In genomic region chr1:151065090-151065567, GRCm38 (mm10) we compare ENCODE assay signal across 18 mouse cellular contexts.
DNase-seq lines count a peak whose midpoint lies in the region; ATAC-seq and TF ChIP-seq lines count a peak whose summit lies in the region.
"Had no signal": no experiment of that assay in that cellular context is flagged by ENCODE, and none has a peak within 500 bp of the region (broad histone marks: within the 10 kb centered on the region; RNA-seq: fewer than 3 reads in every experiment).

No protein-coding gene starts in this region.

- WGBS in heart, adult 2 months = 46% methylated on average over 9 of the region's 9 CpGs
- WGBS in liver, postnatal 0 days (ENCODE audit: insufficient replicate concordance) = 42% methylated on average over 9 of the region's 9 CpGs
- WGBS in liver, embryonic 11.5 days = 51% methylated on average over 9 of the region's 9 CpGs
- 70% methylated on average over 9 of the region's 9 CpGs for WGBS in hindbrain, embryonic 12.5 days

- no peak; the same call in 1 of the 2 replicates for TF ChIP-seq EP300 in heart, adult 2 months (IDR thresholded peaks at IDR 0.05; ENCODE audit: insufficient read depth, low read depth, low read length)
- no peak for TF ChIP-seq EP300 in liver, postnatal 0 days (IDR thresholded peaks at IDR 0.05; ENCODE audit: low read depth)

- H3K36me3 ChIP-seq in heart, adult 2 months (ENCODE audit: control insufficient read depth, insufficient read depth, low read length) = peaks cover 2% of the 10 kb centered on the region; the same call in 1 of the 2 replicates
- H3K36me3 ChIP-seq in liver, postnatal 0 days (replicated peaks; ENCODE audit: insufficient read depth, low read length) = no peaks in the 10 kb centered on the region
- H3K36me3 ChIP-seq in liver, embryonic 11.5 days (ENCODE audit: control insufficient read depth, insufficient read depth, low read length) = no peaks in the 10 kb centered on the region
- H3K36me3 ChIP-seq in megakaryocyte, embryonic 14.5 days (replicated peaks; ENCODE audit: low read length) = no peaks in the 10 kb centered on the region
- H3K36me3 ChIP-seq in hindbrain, embryonic 12.5 days = no peaks in the 10 kb centered on the region
- H3K36me3 ChIP-seq: heart, embryonic 15.5 days; neural tube, embryonic 12.5 days had no signal

- TF ChIP-seq CTCF in heart, adult 2 months (IDR thresholded peaks at IDR 0.05) = peak; percentile 72
- TF ChIP-seq CTCF in liver, postnatal 0 days (IDR thresholded peaks at IDR 0.05; ENCODE audit: low read depth) = peak; percentile 15; the same call in 1 of the 2 replicates

- no peaks in the 10 kb centered on the region for H3K27me3 ChIP-seq in heart, adult 2 months (ENCODE audit: control insufficient read depth, insufficient read depth, low read length)
- no peaks in the 10 kb centered on the region for H3K27me3 ChIP-seq in liver, postnatal 0 days (ENCODE audit: insufficient read depth, low read length)
- H3K27me3 ChIP-seq in liver, embryonic 11.5 days (replicated peaks; ENCODE audit: control insufficient read depth, insufficient read depth, low read length) = no peaks in the 10 kb centered on the region
- peaks cover 2% of the 10 kb centered on the region for H3K27me3 ChIP-seq in megakaryocyte, embryonic 14.5 days (replicated peaks)
- H3K27me3 ChIP-seq in hindbrain, embryonic 12.5 days = no peaks in the 10 kb centered on the region
- H3K27me3 ChIP-seq: heart, embryonic 15.5 days; neural tube, embryonic 12.5 days; Patski had no signal

- no peaks in the 10 kb centered on the region for H3K79me2 ChIP-seq in heart, adult 2 months (replicated peaks; ENCODE audit: control insufficient read depth, insufficient read depth, low read length)

- H3K9ac ChIP-seq in heart, adult 2 months (ENCODE audit: low read depth, low read length) = no peak overlapping the region
- H3K9ac ChIP-seq in liver, postnatal 0 days (replicated peaks) = no peak overlapping the region
- H3K9ac ChIP-seq in liver, embryonic 11.5 days (ENCODE audit: low read depth, low read length) = no peak overlapping the region
- H3K9ac ChIP-seq in hindbrain, embryonic 12.5 days = no peak overlapping the region
- H3K9ac ChIP-seq: heart, embryonic 15.5 days; neural tube, embryonic 12.5 days had no signal

- H3K4me3 ChIP-seq in heart, adult 2 months = no peak overlapping the region
- H3K4me3 ChIP-seq in liver, postnatal 0 days (ENCODE audit: low read depth, low read length) = no peak overlapping the region
- no peak overlapping the region for H3K4me3 ChIP-seq in liver, embryonic 11.5 days (ENCODE audit: low read depth, low read length)
- H3K4me3 ChIP-seq in megakaryocyte, embryonic 14.5 days (replicated peaks) = peak overlapping the region; percentile 2
- no peak overlapping the region for H3K4me3 ChIP-seq in hindbrain, embryonic 12.5 days
- H3K4me3 ChIP-seq: heart, embryonic 15.5 days; neural tube, embryonic 12.5 days had no signal

- no peak for TF ChIP-seq POLR2A in heart, adult 2 months (IDR thresholded peaks at IDR 0.05; ENCODE audit: insufficient read depth, low read depth, low read length)

- no peak overlapping the region for H3K4me2 ChIP-seq in liver, postnatal 0 days (ENCODE audit: low read depth, low read length)
- H3K4me2 ChIP-seq in liver, embryonic 11.5 days = no peak overlapping the region
- no peak overlapping the region for H3K4me2 ChIP-seq in hindbrain, embryonic 12.5 days (replicated peaks)
- H3K4me2 ChIP-seq: heart, embryonic 15.5 days; neural tube, embryonic 12.5 days had no signal

- intact Hi-C loops in heart, adult 2 months (cut with DNase I) = no loop called here
- intact Hi-C loops in heart, postnatal 36 days (cut with DNase I) = no loop called here

- no peak for ATAC-seq in liver, postnatal 0 days
- no peak for ATAC-seq in liver, embryonic 11.5 days (replicated peaks; ENCODE audit: low FRiP score)
- no peak for ATAC-seq in hindbrain, embryonic 12.5 days (ENCODE audit: low FRiP score)
- ATAC-seq: CD4-positive, CD25-positive, alpha-beta regulatory T cell, adult 4 months; forebrain, embryonic 14.5 days; Patski had no signal

- H3K4me1 ChIP-seq in heart, adult 2 months (ENCODE audit: control insufficient read depth, insufficient read depth, low read length) = peaks cover 4% of the 10 kb centered on the region
- 0 out of 2 replicates have a peak, but pooled peaks cover 2% of the 10 kb centered on the region for H3K4me1 ChIP-seq in liver, postnatal 0 days (ENCODE audit: insufficient read depth)
- no peaks in the 10 kb centered on the region for H3K4me1 ChIP-seq in liver, embryonic 11.5 days (replicated peaks; ENCODE audit: control insufficient read depth, insufficient read depth, low read length)
- peaks cover 10% of the 10 kb centered on the region for H3K4me1 ChIP-seq in megakaryocyte, embryonic 14.5 days
- peaks cover 11% of the 10 kb centered on the region for H3K4me1 ChIP-seq in hindbrain, embryonic 12.5 days

- H3K9me3 ChIP-seq in liver, postnatal 0 days (ENCODE audit: low read length) = no peaks in the 10 kb centered on the region
- no peaks in the 10 kb centered on the region for H3K9me3 ChIP-seq in liver, embryonic 11.5 days (ENCODE audit: control insufficient read depth, low read length)
- no peaks in the 10 kb centered on the region for H3K9me3 ChIP-seq in megakaryocyte, embryonic 14.5 days
- H3K9me3 ChIP-seq in hindbrain, embryonic 12.5 days (replicated peaks) = no peaks in the 10 kb centered on the region
- H3K9me3 ChIP-seq: heart, embryonic 15.5 days; neural tube, embryonic 12.5 days had no signal

- DNase-seq in heart, adult 2 months = peak in 1 of 2 experiments; percentile 38
- no peak for DNase-seq in heart, postnatal 36 days
- DNase-seq in liver, postnatal 0 days = no peak
- DNase-seq in liver, embryonic 11.5 days (ENCODE audit: low spot score) = no peak
- peak; percentile 41 for DNase-seq in kidney, postnatal 14 days
- DNase-seq in urinary bladder, postnatal 36 days (ENCODE audit: low spot score in 2 of 2) = no peak
- DNase-seq: adrenal gland, postnatal 10 days; embryo, embryonic 11 days; left cerebral cortex, postnatal 4 days; right cerebral cortex, adult 18-20 months; thymus, postnatal 36 days had no signal

- H3K27ac ChIP-seq in heart, adult 2 months = peak overlapping the region; percentile 41
- no peak overlapping the region for H3K27ac ChIP-seq in liver, postnatal 0 days (ENCODE audit: low read depth)
- H3K27ac ChIP-seq in liver, embryonic 11.5 days (ENCODE audit: low read depth, low read length) = no peak overlapping the region
- H3K27ac ChIP-seq in hindbrain, embryonic 12.5 days = no peak overlapping the region
- H3K27ac ChIP-seq: heart, embryonic 15.5 days; neural tube, embryonic 12.5 days had no signal
